Mouse (Mus musculus): ENCODE data around the gene Acp2.

Acp2 gene

GRCm38 (mm10) chr2:91202222-91202971 is at the start of gene Acp2, which contains the start of gene Nr1h3:
Gene Acp2 (plus strand): TSS chr2:91202885.
Gene Nr1h3 (minus strand): TSS chr2:91202834.
- in situ Hi-C loops (cut with MboI, MseI) = no loop called here

GRCm38 (mm10) chr2:91152885-91153377 is 49.8 kb upstream of the Acp2 start:
- in situ Hi-C loops (cut with MboI, MseI) = loop anchor here (5.0 kb wide), 1 partner anchor 39 kb away; no protein-coding TSS in a partner anchor

GRCm38 (mm10) chr2:91154091-91154490 is 48.6 kb upstream of the Acp2 start:
- in situ Hi-C loops (cut with MboI, MseI) = loop anchor here (5.0 kb wide), 1 partner anchor 38 kb away; no protein-coding TSS in a partner anchor

GRCm38 (mm10) chr2:91157002-91157752 is 45.5 kb upstream of the Acp2 start:
- in situ Hi-C loops (cut with MboI, MseI) = no loop called here

- in situ Hi-C loops (cut with MboI, MseI) = loop anchor here (10.0 kb wide), 2 partner anchors 414 to 436 kb away; no protein-coding TSS in a partner anchor
These were observed 42.1 kb upstream of the Acp2 start for GRCm38 (mm10) chr2:91160591-91160990.

- in situ Hi-C loops (cut with MboI, MseI) = loop anchor here (10.0 kb wide), 2 partner anchors 412 to 438 kb away; no protein-coding TSS in a partner anchor
These were observed 39.7 kb upstream of the Acp2 start for GRCm38 (mm10) chr2:91162952-91163351.

GRCm38 (mm10) chr2:91163532-91163931 is 39.2 kb upstream of the Acp2 start:
- in situ Hi-C loops (cut with MboI, MseI) = loop anchor here (10.0 kb wide), 2 partner anchors 411 to 439 kb away; no protein-coding TSS in a partner anchor

- in situ Hi-C loops (cut with MboI, MseI) = loop anchor here (10.0 kb wide), 2 partner anchors 410 to 440 kb away; no protein-coding TSS in a partner anchor
These were observed 37.7 kb upstream of the Acp2 start for GRCm38 (mm10) chr2:91164991-91165390.

GRCm38 (mm10) chr2:91167629-91168028 is 35.1 kb upstream of the Acp2 start:
- in situ Hi-C loops (cut with MboI, MseI) = loop anchor here (10.0 kb wide), 2 partner anchors 407 to 443 kb away; no protein-coding TSS in a partner anchor

GRCm38 (mm10) chr2:91169587-91170322 is 32.9 kb upstream of the Acp2 start:
- in situ Hi-C loops (cut with MboI, MseI) = loop anchor here (10.0 kb wide), 2 partner anchors 405 to 445 kb away; no protein-coding TSS in a partner anchor

GRCm38 (mm10) chr2:91175490-91175889 is 27.2 kb upstream of the Acp2 start:
- in situ Hi-C loops (cut with MboI, MseI) = no loop called here

GRCm38 (mm10) chr2:91176234-91176633 is 26.5 kb upstream of the Acp2 start:
- in situ Hi-C loops (cut with MboI, MseI) = no loop called here

GRCm38 (mm10) chr2:91179825-91180224 is 22.9 kb upstream of the Acp2 start:
- in situ Hi-C loops (cut with MboI, MseI) = no loop called here

- in situ Hi-C loops (cut with MboI, MseI) = no loop called here
These were observed 22.0 kb upstream of the Acp2 start for GRCm38 (mm10) chr2:91180706-91181105.

GRCm38 (mm10) chr2:91182016-91182404 is 20.7 kb upstream of the Acp2 start:
- in situ Hi-C loops (cut with MboI, MseI) = no loop called here

- in situ Hi-C loops (cut with MboI, MseI) = no loop called here
These were observed 20.1 kb upstream of the Acp2 start for GRCm38 (mm10) chr2:91182405-91183147.

- in situ Hi-C loops (cut with MboI, MseI) = no loop called here
These were observed 19.6 kb upstream of the Acp2 start for GRCm38 (mm10) chr2:91183148-91183513.

GRCm38 (mm10) chr2:91183711-91184405 is 18.8 kb upstream of the Acp2 start, which contains the start of gene Madd:
Gene Madd (minus strand): TSS chr2:91183837.
- in situ Hi-C loops (cut with MboI, MseI) = no loop called here

- in situ Hi-C loops (cut with MboI, MseI) = no loop called here
These were observed 16.5 kb upstream of the Acp2 start for GRCm38 (mm10) chr2:91186208-91186607.

- in situ Hi-C loops (cut with MboI, MseI) = no loop called here
These were observed 15.3 kb upstream of the Acp2 start for GRCm38 (mm10) chr2:91187431-91187830.
